Mouse (Mus musculus): Measurements from ENCODE around the gene Bmx. TPM values are rescaled to one million over a fixed set of nuclear protein-coding genes. Genes with fewer than 3 reads are reported as not detected.

The Bmx gene
- polyA plus RNA-seq, 1 experiment from 2014 or later = 0.31 TPM

- Histone ChIP-seq H3K9me3 (no peaks in the 10 kb centered on the region), H3K4me1 (replicated peaks) (no peaks in the 10 kb centered on the region), H3K36me3 (no peaks in the 10 kb centered on the region), H3K27me3 (peaks cover 21% of the 10 kb centered on the region), H3K9ac (no peak overlapping the region), H3K4me3 (no peak overlapping the region), H3K27ac (replicated peaks) (no peak overlapping the region), H3K4me2 (no peak overlapping the region)
- 87% methylated on average over 3 of the region's 3 CpGs for WGBS
- ATAC-seq (ENCODE audit: low read depth) = no peak
Observed at GRCm38 (mm10) chrX:164256527-164256926, 1.5 kb downstream of the Bmx start.

GRCm38 (mm10) chrX:164246722-164247121 lies 11.3 kb downstream of the Bmx start:
- Histone ChIP-seq H3K36me3 (no peaks in the 10 kb centered on the region), H3K4me1 (replicated peaks) (no peaks in the 10 kb centered on the region), H3K9ac (no peak overlapping the region), H3K27ac (replicated peaks) (no peak overlapping the region), H3K27me3 (peaks cover 27% of the 10 kb centered on the region), H3K4me2 (no peak overlapping the region), H3K4me3 (no peak overlapping the region), H3K9me3 (no peaks in the 10 kb centered on the region)
- 72% methylated on average over 2 of the region's 2 CpGs for WGBS
- ATAC-seq (ENCODE audit: low read depth) = no peak

GRCm38 (mm10) chrX:164245714-164246113 lies 12.3 kb downstream of the Bmx start:
- Histone ChIP-seq H3K27ac (replicated peaks) (no peak overlapping the region), H3K27me3 (peaks cover 24% of the 10 kb centered on the region), H3K4me2 (peak overlapping the region; percentile 31), H3K4me1 (replicated peaks) (no peaks in the 10 kb centered on the region), H3K36me3 (no peaks in the 10 kb centered on the region), H3K4me3 (no peak overlapping the region), H3K9ac (no peak overlapping the region), H3K9me3 (no peaks in the 10 kb centered on the region)
- WGBS = 22% methylated on average over 5 of the region's 5 CpGs
- no peak for ATAC-seq (ENCODE audit: low read depth)

GRCm38 (mm10) chrX:164233380-164233779 lies 24.6 kb downstream of the Bmx start:
- H3K9ac ChIP-seq = no peak overlapping the region
- H3K27me3 ChIP-seq = no peaks in the 10 kb centered on the region; the same call in 1 of the 2 replicates
- no peaks in the 10 kb centered on the region for H3K36me3 ChIP-seq
- H3K4me2 ChIP-seq = no peak overlapping the region
- no peak overlapping the region for H3K4me3 ChIP-seq
- H3K27ac ChIP-seq (replicated peaks) = no peak overlapping the region
- no peak for ATAC-seq (ENCODE audit: low read depth)
- H3K9me3 ChIP-seq = no peaks in the 10 kb centered on the region
- WGBS = 66% methylated on average over 8 of the region's 8 CpGs
- H3K4me1 ChIP-seq (replicated peaks) = no peaks in the 10 kb centered on the region

- no peak overlapping the region for H3K4me2 ChIP-seq
- no peak overlapping the region for H3K27ac ChIP-seq (replicated peaks)
- H3K4me3 ChIP-seq = no peak overlapping the region
- H3K4me1 ChIP-seq (replicated peaks) = no peaks in the 10 kb centered on the region
- H3K9ac ChIP-seq = no peak overlapping the region
- H3K9me3 ChIP-seq = no peaks in the 10 kb centered on the region
- no peaks in the 10 kb centered on the region for H3K27me3 ChIP-seq
- no peak for ATAC-seq (ENCODE audit: low read depth)
- no peaks in the 10 kb centered on the region for H3K36me3 ChIP-seq
- WGBS = 67% methylated on average over 2 of the region's 2 CpGs
Observed at GRCm38 (mm10) chrX:164221989-164222388, 36.0 kb downstream of the Bmx start.

GRCm38 (mm10) chrX:164200547-164200946 lies 57.4 kb downstream of the Bmx start:
- Histone ChIP-seq H3K36me3 (no peaks in the 10 kb centered on the region), H3K27ac (replicated peaks) (no peak overlapping the region), H3K9ac (no peak overlapping the region), H3K4me2 (no peak overlapping the region), H3K4me1 (replicated peaks) (no peaks in the 10 kb centered on the region), H3K4me3 (no peak overlapping the region), H3K27me3 (no peaks in the 10 kb centered on the region; the same call in 1 of the 2 replicates), H3K9me3 (no peaks in the 10 kb centered on the region)
- 78% methylated on average over 5 of the region's 5 CpGs for WGBS
- ATAC-seq (ENCODE audit: low read depth) = no peak

- WGBS = 92% methylated on average over 2 of the region's 2 CpGs
- H3K9ac ChIP-seq = no peak overlapping the region
- no peak overlapping the region for H3K4me3 ChIP-seq
- no peaks in the 10 kb centered on the region for H3K4me1 ChIP-seq (replicated peaks)
- no peak overlapping the region for H3K4me2 ChIP-seq
- no peak for ATAC-seq (ENCODE audit: low read depth)
- H3K27ac ChIP-seq (replicated peaks) = no peak overlapping the region
- no peaks in the 10 kb centered on the region for H3K9me3 ChIP-seq
- no peaks in the 10 kb centered on the region; the same call in 1 of the 2 replicates for H3K27me3 ChIP-seq
- no peaks in the 10 kb centered on the region for H3K36me3 ChIP-seq
Observed at GRCm38 (mm10) chrX:164197679-164198078, 60.3 kb downstream of the Bmx start.

- H3K27ac ChIP-seq (replicated peaks) = no peak overlapping the region
- no peaks in the 10 kb centered on the region for H3K36me3 ChIP-seq
- ATAC-seq (ENCODE audit: low read depth) = no peak
- H3K9ac ChIP-seq = no peak overlapping the region
- H3K9me3 ChIP-seq = no peaks in the 10 kb centered on the region
- no peak overlapping the region for H3K4me3 ChIP-seq
- peaks cover 15% of the 10 kb centered on the region for H3K27me3 ChIP-seq
- H3K4me1 ChIP-seq (replicated peaks) = no peaks in the 10 kb centered on the region
- H3K4me2 ChIP-seq = no peak overlapping the region
Observed at GRCm38 (mm10) chrX:164189880-164190279, 68.1 kb downstream of the Bmx start.

GRCm38 (mm10) chrX:164183844-164184243 lies 74.1 kb downstream of the Bmx start:
- Histone ChIP-seq H3K27me3 (peaks cover 30% of the 10 kb centered on the region; the same call in 1 of the 2 replicates), H3K4me2 (no peak overlapping the region), H3K9me3 (no peaks in the 10 kb centered on the region), H3K36me3 (no peaks in the 10 kb centered on the region), H3K27ac (replicated peaks) (no peak overlapping the region), H3K9ac (no peak overlapping the region), H3K4me3 (no peak overlapping the region), H3K4me1 (replicated peaks) (no peaks in the 10 kb centered on the region)
- 37% methylated on average over 3 of the region's 3 CpGs for WGBS
- no peak for ATAC-seq (ENCODE audit: low read depth)

GRCm38 (mm10) chrX:164179746-164180145 lies 78.2 kb downstream of the Bmx start:
- Histone ChIP-seq H3K4me2 (no peak overlapping the region), H3K4me3 (no peak overlapping the region), H3K9ac (no peak overlapping the region), H3K9me3 (no peaks in the 10 kb centered on the region), H3K36me3 (no peaks in the 10 kb centered on the region), H3K27ac (replicated peaks) (no peak overlapping the region), H3K4me1 (replicated peaks) (no peaks in the 10 kb centered on the region), H3K27me3 (peaks cover 36% of the 10 kb centered on the region; the same call in 1 of the 2 replicates)
- no peak for ATAC-seq (ENCODE audit: low read depth)
- 15% methylated on average over 3 of the region's 3 CpGs for WGBS

GRCm38 (mm10) chrX:164178856-164179255 lies 79.1 kb downstream of the Bmx start:
- Histone ChIP-seq H3K4me1 (replicated peaks) (no peaks in the 10 kb centered on the region), H3K27me3 (peaks cover 36% of the 10 kb centered on the region; the same call in 1 of the 2 replicates), H3K4me3 (no peak overlapping the region), H3K9ac (no peak overlapping the region), H3K27ac (replicated peaks) (no peak overlapping the region), H3K9me3 (no peaks in the 10 kb centered on the region), H3K36me3 (no peaks in the 10 kb centered on the region), H3K4me2 (no peak overlapping the region)
- no peak for ATAC-seq (ENCODE audit: low read depth)
- 88% methylated on average over 2 of the region's 2 CpGs for WGBS

- Histone ChIP-seq H3K9me3 (no peaks in the 10 kb centered on the region), H3K4me3 (no peak overlapping the region), H3K4me2 (no peak overlapping the region), H3K9ac (no peak overlapping the region), H3K27ac (replicated peaks) (no peak overlapping the region), H3K27me3 (peaks cover 33% of the 10 kb centered on the region), H3K4me1 (replicated peaks) (no peaks in the 10 kb centered on the region), H3K36me3 (no peaks in the 10 kb centered on the region)
- ATAC-seq (ENCODE audit: low read depth) = no peak
- 71% methylated on average over 2 of the region's 2 CpGs for WGBS
Observed at GRCm38 (mm10) chrX:164175780-164176179, 82.2 kb downstream of the Bmx start.

- Histone ChIP-seq H3K9ac (no peak overlapping the region), H3K36me3 (no peaks in the 10 kb centered on the region), H3K4me3 (no peak overlapping the region), H3K4me1 (replicated peaks) (no peaks in the 10 kb centered on the region), H3K27ac (replicated peaks) (no peak overlapping the region), H3K4me2 (no peak overlapping the region), H3K27me3 (peaks cover 36% of the 10 kb centered on the region), H3K9me3 (no peaks in the 10 kb centered on the region)
- ATAC-seq (ENCODE audit: low read depth) = no peak
- 95% methylated on average over 1 of the region's 1 CpGs for WGBS
Observed at GRCm38 (mm10) chrX:164175311-164175710, 82.7 kb downstream of the Bmx start.
